In genomic region chr14:31437826-31438529, GRCm38 (mm10) we compare ENCODE assay signal across 12 mouse cellular contexts. TPM values are rescaled to one million over a fixed set of nuclear protein-coding genes. Genes with fewer than 3 reads are reported as not detected.
DNase-seq lines count a peak whose midpoint lies in the region; ATAC-seq lines count a peak whose summit lies in the region.
"Had no signal": no experiment of that assay in that cellular context is flagged by ENCODE, and none has a peak within 500 bp of the region (broad histone marks: within the 10 kb centered on the region; RNA-seq: fewer than 3 reads in every experiment).

No protein-coding gene starts in this region.

- no peak for ATAC-seq in kidney, embryonic 16.5 days (ENCODE audit: low FRiP score, low TSS enrichment)

- H3K4me2 ChIP-seq in kidney, embryonic 16.5 days (replicated peaks; ENCODE audit: low read depth, low read length), result no peak overlapping the region
- H3K4me2 ChIP-seq: liver, embryonic 13.5 days; midbrain, embryonic 11.5 days; neural tube, embryonic 13.5 days had no signal

- no peak overlapping the region for H3K27ac ChIP-seq in kidney, embryonic 16.5 days (ENCODE audit: low read length)
- no peak overlapping the region for H3K27ac ChIP-seq in hindbrain, embryonic 10.5 days
- H3K27ac ChIP-seq: liver, embryonic 13.5 days; neural tube, embryonic 13.5 days had no signal

- peaks cover 7% of the 10 kb centered on the region; the same call in 1 of the 2 replicates for H3K27me3 ChIP-seq in kidney, embryonic 16.5 days (ENCODE audit: insufficient read depth, low read length)
- peaks cover 24% of the 10 kb centered on the region; the same call in 1 of the 2 replicates for H3K27me3 ChIP-seq in hindbrain, embryonic 10.5 days (ENCODE audit: insufficient read depth, poor library complexity, severe bottlenecking)

- DNase-seq in kidney, postnatal 10 days, result peak; percentile 42
- DNase-seq in ovary, postnatal 36 days (ENCODE audit: low spot score), result peak; percentile 82
- DNase-seq in ovary, postnatal 10 days (ENCODE audit: low spot score), result no peak
- DNase-seq in brain, adult 2 months (ENCODE audit: low read depth, low spot score), result peak; percentile 86
- peak; percentile 30 for DNase-seq in right cerebral cortex, postnatal 4 days
- no peak for DNase-seq in hindbrain, embryonic 10.5 days (ENCODE audit: low spot score)
- no peak for DNase-seq in kidney, postnatal 14 days
- DNase-seq: gastrocnemius, postnatal 36 days; liver, embryonic 13.5 days had no signal

- H3K9ac ChIP-seq in kidney, embryonic 16.5 days (replicated peaks; ENCODE audit: low read length), result no peak overlapping the region
- H3K9ac ChIP-seq: liver, embryonic 13.5 days; neural tube, embryonic 13.5 days had no signal

- WGBS in kidney, embryonic 16.5 days, result 78% methylated on average over 8 of the region's 8 CpGs
- 79% methylated on average over 8 of the region's 8 CpGs for WGBS in hindbrain, embryonic 10.5 days

- peaks cover 22% of the 10 kb centered on the region for H3K4me1 ChIP-seq in kidney, embryonic 16.5 days (ENCODE audit: insufficient read depth, low read length)
- H3K4me1 ChIP-seq in hindbrain, embryonic 10.5 days (replicated peaks), result peaks cover 34% of the 10 kb centered on the region

- no peak overlapping the region for H3K4me3 ChIP-seq in kidney, embryonic 16.5 days (ENCODE audit: low read length)
- H3K4me3 ChIP-seq in hindbrain, embryonic 10.5 days, result no peak overlapping the region
- H3K4me3 ChIP-seq: liver, embryonic 13.5 days; neural tube, embryonic 13.5 days had no signal

- H3K9me3 ChIP-seq in kidney, embryonic 16.5 days (ENCODE audit: low read length), result no peaks in the 10 kb centered on the region
- no peaks in the 10 kb centered on the region for H3K9me3 ChIP-seq in hindbrain, embryonic 10.5 days
- H3K9me3 ChIP-seq: liver, embryonic 13.5 days; neural tube, embryonic 13.5 days had no signal

- H3K36me3 ChIP-seq in kidney, embryonic 16.5 days (ENCODE audit: insufficient read depth, low read length), result no peaks in the 10 kb centered on the region
- no peaks in the 10 kb centered on the region for H3K36me3 ChIP-seq in hindbrain, embryonic 10.5 days
- H3K36me3 ChIP-seq: liver, embryonic 13.5 days had no signal

RNA-seq across cellular contexts. Expression of gene Sh3bp5, which starts 2.1 kb away (rescaled TPM):
- polyA plus RNA-seq in kidney, embryonic 16.5 days (2015; fragmentation: Nextera tagmentation; extraction: Ambion mirVana), result 34.1 and 39.0 TPM in 2 replicates
- 19.3 and 23.7 TPM in 2 replicates for polyA plus RNA-seq in hindbrain, embryonic 10.5 days (2016; fragmentation: Nextera tagmentation; extraction: Ambion mirVana)

RNA-seq across cellular contexts. Expression of gene Eaf1, which starts 56.2 kb away (rescaled TPM):
- 24.9 and 28.0 TPM in 2 replicates for polyA plus RNA-seq in kidney, embryonic 16.5 days (2015; fragmentation: Nextera tagmentation; extraction: Ambion mirVana)
- polyA plus RNA-seq in hindbrain, embryonic 10.5 days (2016; fragmentation: Nextera tagmentation; extraction: Ambion mirVana), result 19.3 and 25.1 TPM in 2 replicates

RNA-seq across cellular contexts. Expression of gene Mettl6, which starts 56.9 kb away (rescaled TPM):
- 54.5 and 60.7 TPM in 2 replicates for polyA plus RNA-seq in kidney, embryonic 16.5 days (2015; fragmentation: Nextera tagmentation; extraction: Ambion mirVana)
- polyA plus RNA-seq in hindbrain, embryonic 10.5 days (2016; fragmentation: Nextera tagmentation; extraction: Ambion mirVana), result 62.3 and 80.7 TPM in 2 replicates

Comparison
In these comparisons a context has a peak if more than half of its experiments do, and no peak if none do; other contexts are left out.
1. DNase-seq: peak in kidney, postnatal 10 days (single experiment), ovary, postnatal 36 days (single experiment), brain, adult 2 months (single experiment) and right cerebral cortex, postnatal 4 days (single experiment); none in ovary, postnatal 10 days (single experiment), hindbrain, embryonic 10.5 days (single experiment) and kidney, postnatal 14 days (single experiment).